ENCODE assay signal across 8 mouse cellular contexts in genomic region chr15:82236565-82236964, GRCm38 (mm10). TPM values are rescaled to one million over a fixed set of nuclear protein-coding genes. Genes with fewer than 3 reads are reported as not detected.
DNase-seq lines count a peak whose midpoint lies in the region; ATAC-seq lines count a peak whose summit lies in the region.

No protein-coding gene starts in this region.

- no peaks in the 10 kb centered on the region for H3K27me3 ChIP-seq in hindbrain, embryonic 16.5 days (replicated peaks; ENCODE audit: control insufficient read depth, insufficient read depth, low read length)

- WGBS in hindbrain, embryonic 16.5 days, result 21% methylated on average over 5 of the region's 5 CpGs

- DNase-seq in NIH3T3 (ENCODE audit: low read depth), result peak; percentile 86
- peak; percentile 92 to 94 for DNase-seq in cerebellum, postnatal 10 days
- peak; percentile 75 to 85 for DNase-seq in frontal cortex, postnatal 25 days (ENCODE audit: low spot score in 2 of 2)
- peak; percentile 80 to 81 for DNase-seq in layer of hippocampus, postnatal 36 days
- DNase-seq in lung, postnatal 25 days (ENCODE audit: low spot score), result peak; percentile 84
- DNase-seq in retina, postnatal 1 day, result peak; percentile 85
- DNase-seq in thymus, postnatal 4 days, result peak; percentile 88

- H3K9ac ChIP-seq in hindbrain, embryonic 16.5 days (ENCODE audit: low read depth, low read length), result no peak overlapping the region

- no peak overlapping the region for H3K4me2 ChIP-seq in hindbrain, embryonic 16.5 days (ENCODE audit: low read length)

- peaks cover 7% of the 10 kb centered on the region for H3K4me1 ChIP-seq in hindbrain, embryonic 16.5 days (ENCODE audit: control insufficient read depth, insufficient read depth, low read depth, low read length)

- H3K27ac ChIP-seq in hindbrain, embryonic 16.5 days (ENCODE audit: low read depth, low read length), result no peak overlapping the region

- H3K36me3 ChIP-seq in hindbrain, embryonic 16.5 days (ENCODE audit: control insufficient read depth, insufficient read depth, low read length), result no peaks in the 10 kb centered on the region

- H3K9me3 ChIP-seq in hindbrain, embryonic 16.5 days (ENCODE audit: control insufficient read depth, low read length), result no peaks in the 10 kb centered on the region

- peak; percentile 81 for ATAC-seq in hindbrain, embryonic 16.5 days

- no peak overlapping the region for H3K4me3 ChIP-seq in hindbrain, embryonic 16.5 days (ENCODE audit: low read length)

RNA-seq across cellular contexts. Expression of gene Cenpm, which starts 8.0 kb away (rescaled TPM):
- 20.0 and 24.0 TPM in 2 replicates for polyA plus RNA-seq in hindbrain, embryonic 16.5 days (2015; fragmentation: Nextera tagmentation; extraction: Ambion mirVana)
- 1 to 10 TPM; 2.7 to 4.0 TPM for total RNA-seq in layer of hippocampus, postnatal 36 days (2021)

RNA-seq across cellular contexts. Expression of gene Tnfrsf13c, which starts 12.4 kb away (rescaled TPM):
- 0.10 and 0.31 TPM in 2 replicates for polyA plus RNA-seq in hindbrain, embryonic 16.5 days (2015; fragmentation: Nextera tagmentation; extraction: Ambion mirVana)
- under 1 TPM; 0.30 to 0.62 TPM for total RNA-seq in layer of hippocampus, postnatal 36 days (2021)

RNA-seq across cellular contexts. Expression of gene 1500009C09Rik, which starts 15.6 kb away (rescaled TPM):
- 16.7 and 20.3 TPM in 2 replicates for polyA plus RNA-seq in hindbrain, embryonic 16.5 days (2015; fragmentation: Nextera tagmentation; extraction: Ambion mirVana)
- total RNA-seq in layer of hippocampus, postnatal 36 days (2021), result 100 to 1,000 TPM in 1 of 2 experiments, 10 to 100 TPM in 1; 98.3 to 115 TPM

RNA-seq across cellular contexts. Expression of gene Shisa8, which starts 23.9 kb away (rescaled TPM):
- 3.4 and 4.2 TPM in 2 replicates for polyA plus RNA-seq in hindbrain, embryonic 16.5 days (2015; fragmentation: Nextera tagmentation; extraction: Ambion mirVana)
- under 1 TPM; 0.72 to 0.76 TPM for total RNA-seq in layer of hippocampus, postnatal 36 days (2021)

RNA-seq across cellular contexts. Expression of gene Sept3, which starts 38.1 kb away (rescaled TPM):
- 321 and 348 TPM in 2 replicates for polyA plus RNA-seq in hindbrain, embryonic 16.5 days (2015; fragmentation: Nextera tagmentation; extraction: Ambion mirVana)
- 100 to 1,000 TPM; 608 to 622 TPM for total RNA-seq in layer of hippocampus, postnatal 36 days (2021)
